Mouse (Mus musculus): ENCODE results near the gene Hmox2. TPM values are rescaled to one million over a fixed set of nuclear protein-coding genes. Genes with fewer than 3 reads are reported as not detected.

Gene Hmox2
- total RNA-seq, 2 experiments from 2014 or later, result 90.9 to 103 TPM

DNA sequence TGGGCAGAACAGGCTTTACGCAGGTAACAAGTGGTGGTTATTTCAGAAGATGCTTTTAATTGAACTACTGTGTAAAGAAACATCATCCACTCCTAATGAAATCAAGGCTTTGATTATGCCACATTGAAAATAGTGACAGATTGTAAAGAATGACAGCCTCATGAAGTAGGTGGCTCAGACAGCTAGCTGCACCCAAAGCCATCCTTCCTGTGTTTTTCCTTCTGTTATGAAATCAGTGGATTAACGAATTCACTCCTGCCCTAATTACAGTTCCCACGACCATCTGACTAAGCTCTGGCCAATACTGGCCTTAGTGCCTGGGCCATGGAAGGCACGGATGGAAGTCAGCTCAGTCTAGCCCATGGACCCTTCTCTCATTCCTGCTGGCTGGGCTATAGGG lies 52.8 kb downstream of the Hmox2 start:
- no peak for DNase-seq (ENCODE audit: low spot score in 2 of 2)

DNA sequence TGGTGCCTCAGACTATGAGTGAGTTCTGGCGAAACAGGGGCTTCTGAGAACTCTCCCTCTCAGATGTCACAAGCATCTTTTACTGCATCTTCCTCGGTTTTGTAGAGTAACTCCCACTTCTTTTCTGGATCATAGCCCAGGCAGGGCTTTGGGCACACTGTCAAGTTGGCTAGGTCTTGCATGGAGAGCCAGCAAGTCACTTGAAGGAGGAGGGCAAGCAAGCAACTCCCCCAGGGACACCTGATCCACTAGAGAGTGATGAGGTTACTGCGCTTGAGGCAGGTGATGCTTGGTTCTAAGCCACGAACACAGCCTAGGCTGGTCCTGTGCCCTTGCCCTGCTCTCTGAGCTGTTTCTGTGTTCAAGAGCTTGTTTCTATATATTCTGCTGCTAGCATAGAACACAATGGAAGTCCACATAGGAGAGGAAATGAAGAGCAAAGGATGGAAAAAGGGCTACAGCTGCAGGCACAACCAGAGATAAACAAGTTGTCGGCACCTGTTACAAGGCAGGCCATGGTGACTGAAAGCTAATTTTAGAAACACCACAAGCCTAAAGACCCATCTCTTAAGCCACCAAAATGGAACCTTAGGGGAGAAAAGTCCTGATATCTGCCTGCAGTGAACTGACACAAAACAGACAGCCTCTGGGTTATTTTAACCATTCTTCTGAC lies 55.5 kb downstream of the Hmox2 start:
- DNase-seq (ENCODE audit: low spot score in 2 of 2), result no peak

- DNase-seq (ENCODE audit: low spot score in 2 of 2), result no peak
These were observed 56.4 kb downstream of the Hmox2 start for GRCm38 (mm10) chr16:4782515-4782914.

- DNase-seq (ENCODE audit: low spot score in 2 of 2), result no peak
These were observed 59.5 kb downstream of the Hmox2 start for GRCm38 (mm10) chr16:4785706-4786105.

- no peak for DNase-seq (ENCODE audit: low spot score in 2 of 2)
These were observed 62.0 kb downstream of the Hmox2 start for GRCm38 (mm10) chr16:4788176-4788575.

DNA sequence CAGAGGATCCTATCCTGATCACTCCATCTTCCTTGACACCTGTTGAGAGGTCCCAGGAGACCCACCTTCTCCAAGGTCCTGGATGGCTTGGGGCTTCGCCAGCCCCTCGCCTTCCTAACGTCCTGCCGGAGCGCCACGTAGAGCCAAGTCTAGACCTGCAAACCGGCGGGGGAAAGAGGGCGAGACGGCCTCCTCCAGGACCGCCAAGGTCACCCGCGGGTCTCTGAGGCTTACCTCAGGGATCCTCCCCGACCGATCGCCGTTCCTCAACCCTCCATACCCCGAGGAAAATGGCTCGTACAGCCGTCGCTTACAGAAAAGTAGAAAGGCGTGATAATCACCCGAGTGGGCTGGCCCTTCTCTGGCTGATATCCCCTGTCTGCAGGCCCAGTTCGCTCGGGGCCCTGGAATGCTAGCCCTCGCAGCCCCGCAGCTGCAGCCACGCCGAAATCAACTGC lies 63.2 kb downstream of the Hmox2 start:
- no peak for DNase-seq (ENCODE audit: low spot score in 2 of 2)

GRCm38 (mm10) chr16:4789810-4790559 lies 63.8 kb downstream of the Hmox2 start, which contains the start of gene Cdip1:
Cdip1 (minus strand) TSS chr16:4790292.
- peak; percentile 87 for DNase-seq (ENCODE audit: low spot score in 2 of 2)

DNA sequence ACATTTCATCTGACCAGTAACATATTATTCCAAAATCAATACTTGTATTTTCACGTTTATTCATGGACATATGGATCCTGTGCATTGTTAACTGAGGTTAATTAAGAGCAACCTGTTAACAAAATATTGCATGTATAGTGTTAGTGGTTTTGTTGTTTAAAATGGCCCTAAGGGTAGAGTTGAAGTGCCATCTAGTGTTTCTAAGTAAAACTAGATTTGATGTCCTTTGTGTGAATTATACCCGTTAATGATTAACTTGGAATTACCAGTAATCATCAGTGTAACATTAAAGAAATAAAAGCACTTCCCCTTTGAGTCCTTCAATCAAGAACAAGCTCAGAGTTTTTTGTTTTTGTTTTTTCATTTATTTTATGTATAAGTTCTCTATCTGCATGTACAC lies 65.2 kb downstream of the Hmox2 start:
- DNase-seq (ENCODE audit: low spot score in 2 of 2), result no peak

- no peak for DNase-seq (ENCODE audit: low spot score in 2 of 2)
These were observed 70.5 kb downstream of the Hmox2 start for GRCm38 (mm10) chr16:4796631-4797030.

Other genes with a start within 250 kb of the Hmox2 start
- 10 to 100 TPM; 21.8 to 42.0 TPM for gene Srl, start 184.5 kb upstream of the Hmox2 start, total RNA-seq (2021)
- gene Tfap4, start 166.5 kb upstream of the Hmox2 start, total RNA-seq (2021), result 10 to 100 TPM; 16.6 to 19.2 TPM
- 10 to 100 TPM; 66.0 to 77.7 TPM for gene Glis2, start 131.6 kb upstream of the Hmox2 start, total RNA-seq (2021)
- 10 to 100 TPM; 68.8 to 72.6 TPM for gene Pam16, start 101.4 kb upstream of the Hmox2 start, total RNA-seq (2021)
- gene Vasn, start 86.4 kb upstream of the Hmox2 start, total RNA-seq (2021), result 10 to 100 TPM; 15.7 to 18.8 TPM
- gene Dnaja3, start 86.4 kb upstream of the Hmox2 start, total RNA-seq (2021), result 10 to 100 TPM; 78.6 to 83.5 TPM
- gene Coro7, start 46.6 kb upstream of the Hmox2 start, total RNA-seq (2021), result 10 to 100 TPM; 32.8 to 42.6 TPM
- 10 to 100 TPM; 21.1 to 21.6 TPM for gene Nmral1, start 7.0 kb upstream of the Hmox2 start, total RNA-seq (2021)
- 100 to 1,000 TPM; 144 to 161 TPM for gene Cdip1, start 63.9 kb downstream of the Hmox2 start, total RNA-seq (2021)
- under 1 TPM in 1 of 2 experiments, not detected in 1; 0.11 TPM for gene 4930562C15Rik, start 109.1 kb downstream of the Hmox2 start, total RNA-seq (2021)
- 10 to 100 TPM; 32.7 to 36.3 TPM for gene Ubald1, start 154.0 kb downstream of the Hmox2 start, total RNA-seq (2021)
- 10 to 100 TPM; 91.7 to 96.1 TPM for gene Mgrn1, start 159.9 kb downstream of the Hmox2 start, total RNA-seq (2021)
- gene Nudt16l1, start 212.4 kb downstream of the Hmox2 start, total RNA-seq (2021), result 100 to 1,000 TPM; 105 to 110 TPM
- gene Anks3, start 237.8 kb downstream of the Hmox2 start, total RNA-seq (2021), result 10 to 100 TPM; 51.9 to 60.5 TPM

All from adrenal gland, postnatal 4 days (tissue).